Mouse (Mus musculus) cortical plate, adult 2 months (tissue): ENCODE results near the gene Dgkh. TPM values are rescaled to one million over a fixed set of nuclear protein-coding genes. Genes with fewer than 3 reads are reported as not detected.
A peak's percentile ranks its signal among the peaks of the same experiment; 100 is the strongest.

ENCODE experiments used
- H3K27ac ChIP-seq: fragments of 200-500 bp; 2 replicates; pipeline ENCODE4 v1.5.1; 2012; ENCODE audit warnings: low read length, control low read depth, inconsistent platforms; ENCODE audit not compliant: insufficient read depth
- H3K4me1 ChIP-seq: fragments of 200-500 bp; 2 replicates; pipeline ENCODE4 v1.6.1; 2011; ENCODE audit warnings: low read length; ENCODE audit not compliant: control insufficient read depth, insufficient read depth
- H3K4me3 ChIP-seq: fragments of 200-500 bp; 2 replicates; pipeline ENCODE4 v1.5.1; 2011; ENCODE audit warnings: mild to moderate bottlenecking, low read length, control low read depth; ENCODE audit not compliant: insufficient read depth
- CTCF ChIP-seq: fragments of 200-500 bp; IDR thresholded peaks from 2 replicates; pipeline ENCODE4 v1.5.1; 2011; ENCODE audit warnings: mild to moderate bottlenecking, control low read depth, low read length; ENCODE audit not compliant: insufficient read depth; ENCODE audit errors: extremely low read depth
- POLR2A ChIP-seq: fragments of 200-500 bp; IDR thresholded peaks from 2 replicates; pipeline ENCODE4 v1.6.1; 2011; ENCODE audit warnings: mild to moderate bottlenecking, low read length, control low read depth; ENCODE audit not compliant: insufficient read depth; ENCODE audit errors: extremely low read depth
- polyA plus RNA-seq: library from polyadenylated mRNA; depleted of rRNA; stranded (reverse); fragments of >200 nt; gene quantifications from 2 replicates; pipeline ENCODE4 v1.2.3, GENCODE M21; 2012; rRNA removed

Dgkh gene
- polyA plus RNA-seq, 1 experiment = 18.4 TPM

DNA sequence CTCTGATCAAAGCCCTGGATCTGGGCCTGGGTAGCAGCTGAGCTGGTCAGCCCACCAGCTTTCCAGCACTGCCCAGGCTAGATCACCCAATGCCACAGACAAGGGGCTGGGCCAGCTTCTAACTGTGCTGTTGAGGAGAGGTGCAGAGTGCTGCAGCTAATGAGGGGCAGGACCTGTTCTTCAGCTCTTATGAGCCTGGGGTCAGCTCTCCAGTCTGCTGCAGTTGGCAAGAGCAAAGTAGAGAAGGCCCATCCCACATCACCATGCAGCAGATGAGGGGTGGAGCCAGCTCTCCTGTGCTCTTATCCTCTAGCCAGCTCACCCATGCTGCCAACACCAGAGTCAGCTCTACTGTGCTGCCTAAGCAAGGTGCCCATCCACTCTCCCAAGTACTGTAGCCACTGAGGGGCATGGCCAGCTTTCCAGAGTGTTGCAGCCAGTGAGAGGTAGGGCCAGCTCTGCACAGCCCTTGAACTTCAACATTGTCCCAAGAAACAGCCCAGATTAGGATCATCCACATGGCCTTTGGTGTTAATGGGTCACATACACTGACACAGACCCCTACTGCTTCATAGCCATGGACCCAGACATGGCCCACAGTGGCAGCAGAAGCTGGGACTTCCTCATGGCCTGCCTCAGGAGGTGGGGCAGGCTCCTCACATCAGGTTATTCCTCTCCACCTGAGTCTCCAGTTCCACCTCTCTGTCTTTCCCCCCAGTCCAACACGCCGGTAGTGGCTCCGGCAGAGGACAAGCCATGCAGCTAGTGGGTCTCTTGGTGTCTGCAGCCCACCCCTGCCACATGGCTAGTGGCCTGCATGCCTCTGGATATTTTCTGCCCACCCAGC, 206.7 kb downstream of the Dgkh start:
- Histone ChIP-seq H3K4me3 (no peak overlapping the region), H3K27ac (no peak overlapping the region), H3K4me1 (peaks cover 8% of the 10 kb centered on the region)
- TF ChIP-seq CTCF (no peak), POLR2A (no peak)

GRCm38 (mm10) chr14:78525059-78525458, 207.5 kb downstream of the Dgkh start:
- H3K4me3 ChIP-seq = no peak overlapping the region
- no peak overlapping the region for H3K27ac ChIP-seq
- TF ChIP-seq CTCF (no peak), POLR2A (no peak)
- H3K4me1 ChIP-seq = peaks cover 8% of the 10 kb centered on the region

DNA sequence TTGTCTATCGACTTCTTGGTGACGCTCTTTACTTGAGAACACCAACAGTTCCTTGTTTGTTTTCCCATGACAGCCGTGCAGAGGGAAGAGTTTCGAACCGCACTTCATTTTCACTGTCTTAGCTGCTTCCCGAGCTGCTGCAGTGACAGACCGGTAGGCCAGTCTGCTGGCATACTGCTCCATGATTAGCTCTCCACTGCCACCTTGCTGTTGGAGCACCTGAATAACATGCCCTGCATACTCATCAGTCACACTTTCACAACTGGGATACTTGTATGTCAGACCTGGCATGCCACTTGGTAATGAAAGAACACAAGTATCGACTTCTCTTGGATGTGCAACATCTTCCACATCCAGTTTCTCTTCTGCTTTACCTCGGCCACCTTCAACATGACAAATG, 221.9 kb downstream of the Dgkh start:
- Histone ChIP-seq H3K4me1 (no peaks in the 10 kb centered on the region), H3K27ac (no peak overlapping the region), H3K4me3 (no peak overlapping the region)
- peak; percentile 28; the same call in 1 of the 2 replicates for TF ChIP-seq CTCF
- TF ChIP-seq POLR2A = no peak

DNA sequence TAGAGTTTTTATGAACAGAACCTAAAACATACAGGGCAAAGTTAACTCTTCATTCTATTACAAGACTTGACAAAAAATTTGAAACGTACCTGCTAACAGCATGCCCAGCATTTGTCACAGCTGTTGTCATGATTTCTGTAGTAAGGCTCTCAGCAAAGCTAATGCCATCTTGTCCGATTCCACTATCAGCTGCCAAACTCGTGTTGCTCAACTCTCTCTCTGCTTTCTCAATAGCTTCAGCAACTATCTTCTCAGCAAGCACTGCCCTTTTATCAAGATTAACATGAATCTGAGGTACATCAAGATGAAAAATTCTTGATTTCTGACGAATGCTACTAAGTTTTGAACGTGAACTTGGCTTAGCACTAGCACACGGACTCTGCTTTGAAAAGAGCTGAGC, 222.8 kb downstream of the Dgkh start:
- TF ChIP-seq POLR2A = no peak
- TF ChIP-seq CTCF = no peak
- H3K4me3 ChIP-seq = no peak overlapping the region
- no peaks in the 10 kb centered on the region for H3K4me1 ChIP-seq
- no peak overlapping the region for H3K27ac ChIP-seq

Other genes starting within 250 kb of the Dgkh start
- 53.9 and 54.3 TPM in 2 replicates for gene Akap11, start 196.0 kb downstream of the Dgkh start, polyA plus RNA-seq
- 29.3 and 31.3 TPM in 2 replicates for gene Vwa8, start 116.3 kb upstream of the Dgkh start, polyA plus RNA-seq